Mouse (Mus musculus): ENCODE results near the gene Lsm14b. TPM values are rescaled to one million over a fixed set of nuclear protein-coding genes. Genes with fewer than 3 reads are reported as not detected.

Gene Lsm14b
- total and polyA plus RNA-seq, 3 experiments: 12.2 to 16.5 (median 15.3) TPM

DNA sequence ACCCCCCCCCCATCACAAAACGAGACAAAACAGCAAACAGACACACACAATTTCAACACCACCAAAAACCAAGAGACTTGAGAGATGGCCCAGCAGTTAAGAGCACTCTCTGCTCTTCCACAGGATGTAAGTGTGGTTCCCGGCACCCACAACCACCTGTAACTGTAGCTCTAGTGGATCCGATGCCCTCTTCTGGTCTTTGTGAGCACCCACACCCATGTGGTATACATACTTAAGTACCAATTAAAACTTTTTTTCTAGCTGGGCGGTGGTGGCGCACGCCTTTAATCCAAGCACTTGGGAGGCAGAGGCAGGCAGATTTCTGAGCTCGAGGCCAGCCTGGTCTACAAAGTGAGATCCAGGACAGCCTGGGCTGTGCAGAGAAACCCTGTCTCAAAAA is 14.1 kb upstream of the Lsm14b start:
- in situ Hi-C loops (cut with MboI; ENCODE audit: low pct_ligation_motif_present, low pct_unique_long_range_greater_than_20kb, low sequenced_read_pairs) (no loop called here), dilution Hi-C loops (cut with MboI; ENCODE audit: extremely low pct_ligation_motif_present, extremely low pct_unique_long_range_greater_than_20kb, low sequenced_read_pairs) (no loop called here)
- peaks cover 57% of the 10 kb centered on the region for H3K27me3 ChIP-seq (replicated peaks)
- no peak overlapping the region for H3K27ac ChIP-seq (ENCODE audit: insufficient read depth, low read depth)
- H3K9me3 ChIP-seq (replicated peaks; ENCODE audit: low read length): peaks cover 25% of the 10 kb centered on the region
- H3K79me2 ChIP-seq (replicated peaks; ENCODE audit: control insufficient read depth, extremely low read depth, insufficient read depth, poor library complexity, severe bottlenecking): no peaks in the 10 kb centered on the region
- no peak for DNase-seq (ENCODE audit: extremely low read depth)
- H3K9ac ChIP-seq (ENCODE audit: insufficient read depth, low read depth): no peak overlapping the region
- H3K4me2 ChIP-seq (ENCODE audit: insufficient read depth, low read depth, poor library complexity, severe bottlenecking): no peak overlapping the region
- no peak overlapping the region for H3K4me3 ChIP-seq (replicated peaks in 1 of 3; ENCODE audit: low read depth in 2 of 3, low read length in 2 of 3, poor library complexity in 1 of 3)
- H3K36me3 ChIP-seq (replicated peaks in 1 of 2; ENCODE audit: control insufficient read depth in 1 of 2, insufficient read depth in 1 of 2, low read length in 1 of 2): no peaks in the 10 kb centered on the region
- TF ChIP-seq ZKSCAN1 (IDR thresholded peaks at IDR 0.05; ENCODE audit: borderline replicate concordance, low read depth, low read length): no peak
- TF ChIP-seq RAD21 (IDR thresholded peaks at IDR 0.05; ENCODE audit: low read depth, low read length): no peak
- no peak for TF ChIP-seq MEF2A (IDR thresholded peaks at IDR 0.05; ENCODE audit: borderline replicate concordance, low read depth, low read length)
- TF ChIP-seq USF1 (IDR thresholded peaks at IDR 0.05; ENCODE audit: low read depth, low read length): no peak
- no peak for TF ChIP-seq RCOR1 (conservative IDR thresholded peaks at IDR 0.05; ENCODE audit: low read depth, low read length)
- no peak for TF ChIP-seq IRF4 (IDR thresholded peaks at IDR 0.05; ENCODE audit: low read depth, low read length)
- TF ChIP-seq MAZ (IDR thresholded peaks at IDR 0.05; ENCODE audit: low read depth, low read length): no peak
- TF ChIP-seq CHD1 (IDR thresholded peaks at IDR 0.05; ENCODE audit: low read depth, low read length): no peak
- no peak for TF ChIP-seq BHLHE40 (IDR thresholded peaks at IDR 0.05; ENCODE audit: low read depth, low read length)
- no peak for TF ChIP-seq ZMIZ1 (IDR thresholded peaks at IDR 0.05; ENCODE audit: low read depth, low read length)
- H3K4me1 ChIP-seq (ENCODE audit: control insufficient read depth in 1 of 2, insufficient read depth in 2 of 2): no peaks in the 10 kb centered on the region

DNA sequence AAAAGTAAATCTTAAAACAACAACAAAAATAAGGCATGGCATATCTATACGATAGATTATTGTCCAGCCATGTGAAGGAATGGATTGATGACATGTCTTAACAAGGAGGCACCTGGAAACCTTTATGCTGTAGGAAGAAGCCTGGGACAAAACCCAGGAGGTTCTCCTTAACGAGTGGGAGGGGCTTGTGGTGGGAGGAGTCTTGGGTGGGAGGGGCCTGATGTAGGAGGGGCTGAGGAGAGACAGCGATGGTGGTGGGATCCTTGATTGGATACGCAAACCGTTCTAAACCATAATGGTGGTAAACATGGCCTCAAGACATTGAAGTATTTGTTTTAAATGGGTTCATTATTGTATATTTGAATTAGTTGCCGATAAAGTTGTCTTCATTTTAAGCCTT is 13.4 kb upstream of the Lsm14b start:
- in situ Hi-C loops (cut with MboI; ENCODE audit: low pct_ligation_motif_present, low pct_unique_long_range_greater_than_20kb, low sequenced_read_pairs) (no loop called here), dilution Hi-C loops (cut with MboI; ENCODE audit: extremely low pct_ligation_motif_present, extremely low pct_unique_long_range_greater_than_20kb, low sequenced_read_pairs) (no loop called here)
- Histone ChIP-seq H3K9ac (ENCODE audit: insufficient read depth, low read depth) (no peak overlapping the region), H3K27me3 (replicated peaks) (peaks cover 54% of the 10 kb centered on the region), H3K79me2 (replicated peaks; ENCODE audit: control insufficient read depth, extremely low read depth, insufficient read depth, poor library complexity, severe bottlenecking) (no peaks in the 10 kb centered on the region), H3K4me2 (ENCODE audit: insufficient read depth, low read depth, poor library complexity, severe bottlenecking) (no peak overlapping the region), H3K27ac (ENCODE audit: insufficient read depth, low read depth) (no peak overlapping the region), H3K9me3 (replicated peaks; ENCODE audit: low read length) (peaks cover 25% of the 10 kb centered on the region), H3K4me3 (replicated peaks in 1 of 3; ENCODE audit: low read depth in 2 of 3, low read length in 2 of 3, poor library complexity in 1 of 3) (no peak overlapping the region), H3K4me1 (ENCODE audit: control insufficient read depth in 1 of 2, insufficient read depth in 2 of 2) (no peaks in the 10 kb centered on the region), H3K36me3 (replicated peaks in 1 of 2; ENCODE audit: control insufficient read depth in 1 of 2, insufficient read depth in 1 of 2, low read length in 1 of 2) (no peaks in the 10 kb centered on the region)
- no peak for TF ChIP-seq NRF1 (IDR thresholded peaks at IDR 0.05; ENCODE audit: low read depth, low read length)
- TF ChIP-seq E2F4 (IDR thresholded peaks at IDR 0.05; ENCODE audit: insufficient replicate concordance, low read depth, low read length): no peak
- TF ChIP-seq CHD2 (IDR thresholded peaks at IDR 0.05; ENCODE audit: low read length): no peak
- no peak for TF ChIP-seq ZKSCAN1 (IDR thresholded peaks at IDR 0.05; ENCODE audit: borderline replicate concordance, low read depth, low read length)
- TF ChIP-seq POLR2A (IDR thresholded peaks at IDR 0.05; ENCODE audit: low read depth, low read length): no peak
- TF ChIP-seq MAFK (IDR thresholded peaks at IDR 0.05; ENCODE audit: insufficient replicate concordance, low read length): no peak
- TF ChIP-seq CTCF (conservative IDR thresholded peaks at IDR 0.05 in 1 of 2, IDR thresholded peaks at IDR 0.05 in 1 of 2; ENCODE audit: low read depth in 2 of 2, low read length in 2 of 2): no peak
- TF ChIP-seq EP300 (IDR thresholded peaks at IDR 0.05; ENCODE audit: low read length): no peak
- TF ChIP-seq USF2 (conservative IDR thresholded peaks at IDR 0.05; ENCODE audit: low read depth, low read length): no peak
- no peak for TF ChIP-seq RCOR1 (conservative IDR thresholded peaks at IDR 0.05; ENCODE audit: low read depth, low read length)
- no peak for TF ChIP-seq SMC3 (IDR thresholded peaks at IDR 0.05; ENCODE audit: low read depth, low read length)
- TF ChIP-seq JUND (conservative IDR thresholded peaks at IDR 0.05; ENCODE audit: low read depth, low read length): no peak
- no peak for TF ChIP-seq MYC (IDR thresholded peaks at IDR 0.05; ENCODE audit: low read depth, low read length)
- TF ChIP-seq MAZ (IDR thresholded peaks at IDR 0.05; ENCODE audit: low read depth, low read length): no peak
- no peak for TF ChIP-seq TBP (conservative IDR thresholded peaks at IDR 0.05; ENCODE audit: low read depth, low read length)
- TF ChIP-seq ZC3H11A (IDR thresholded peaks at IDR 0.05; ENCODE audit: low read depth, low read length): no peak
- TF ChIP-seq MAX (IDR thresholded peaks at IDR 0.05; ENCODE audit: low read length): no peak
- no peak for TF ChIP-seq ELF1 (IDR thresholded peaks at IDR 0.05; ENCODE audit: low read depth, low read length)
- TF ChIP-seq TCF12 (IDR thresholded peaks at IDR 0.05; ENCODE audit: low read depth, low read length): no peak
- no peak for TF ChIP-seq RAD21 (IDR thresholded peaks at IDR 0.05; ENCODE audit: low read depth, low read length)
- DNase-seq (ENCODE audit: extremely low read depth): no peak
